Mouse (Mus musculus): ENCODE results near the gene Hunk. TPM values are rescaled to one million over a fixed set of nuclear protein-coding genes. Genes with fewer than 3 reads are reported as not detected.

The Hunk gene
- polyA plus RNA-seq, 1 experiment, result 12.1 TPM

- H3K4me3 ChIP-seq (ENCODE audit: insufficient read depth, low read length), result no peak overlapping the region
- no peak for TF ChIP-seq CTCF (IDR thresholded peaks at IDR 0.05; ENCODE audit: extremely low read depth, insufficient read depth, low read length)
- no peak for TF ChIP-seq POLR2A (IDR thresholded peaks at IDR 0.05; ENCODE audit: extremely low read depth, insufficient read depth, low read length)
- H3K4me1 ChIP-seq (ENCODE audit: control insufficient read depth, insufficient read depth, low read length), result peaks cover 2% of the 10 kb centered on the region; the same call in 1 of the 2 replicates
- H3K27ac ChIP-seq (ENCODE audit: insufficient read depth, low read length), result no peak overlapping the region
Observed at GRCm38 (mm10) chr16:90456495-90457125, 70.8 kb downstream of the Hunk start.

- Histone ChIP-seq H3K4me3 (ENCODE audit: insufficient read depth, low read length) (no peak overlapping the region), H3K4me1 (ENCODE audit: control insufficient read depth, insufficient read depth, low read length) (peaks cover 2% of the 10 kb centered on the region; the same call in 1 of the 2 replicates), H3K27ac (ENCODE audit: insufficient read depth, low read length) (no peak overlapping the region)
- TF ChIP-seq POLR2A (IDR thresholded peaks at IDR 0.05; ENCODE audit: extremely low read depth, insufficient read depth, low read length), result no peak
- TF ChIP-seq CTCF (IDR thresholded peaks at IDR 0.05; ENCODE audit: extremely low read depth, insufficient read depth, low read length), result no peak
Observed at GRCm38 (mm10) chr16:90458899-90459610, 73.2 kb downstream of the Hunk start.

- no peak overlapping the region for H3K4me3 ChIP-seq (ENCODE audit: insufficient read depth, low read length)
- no peak overlapping the region for H3K27ac ChIP-seq (ENCODE audit: insufficient read depth, low read length)
- TF ChIP-seq POLR2A (IDR thresholded peaks at IDR 0.05; ENCODE audit: extremely low read depth, insufficient read depth, low read length) (no peak), CTCF (IDR thresholded peaks at IDR 0.05; ENCODE audit: extremely low read depth, insufficient read depth, low read length) (no peak)
- H3K4me1 ChIP-seq (ENCODE audit: control insufficient read depth, insufficient read depth, low read length), result peaks cover 2% of the 10 kb centered on the region; the same call in 1 of the 2 replicates
Observed at GRCm38 (mm10) chr16:90461304-90461905, 75.6 kb downstream of the Hunk start.

- peaks cover 2% of the 10 kb centered on the region; the same call in 1 of the 2 replicates for H3K4me1 ChIP-seq (ENCODE audit: control insufficient read depth, insufficient read depth, low read length)
- no peak overlapping the region for H3K4me3 ChIP-seq (ENCODE audit: insufficient read depth, low read length)
- TF ChIP-seq CTCF (IDR thresholded peaks at IDR 0.05; ENCODE audit: extremely low read depth, insufficient read depth, low read length) (no peak), POLR2A (IDR thresholded peaks at IDR 0.05; ENCODE audit: extremely low read depth, insufficient read depth, low read length) (no peak)
- no peak overlapping the region for H3K27ac ChIP-seq (ENCODE audit: insufficient read depth, low read length)
Observed at GRCm38 (mm10) chr16:90462728-90463275, 77.0 kb downstream of the Hunk start.

GRCm38 (mm10) chr16:90465154-90465553 lies 79.3 kb downstream of the Hunk start:
- Histone ChIP-seq H3K27ac (ENCODE audit: insufficient read depth, low read length) (no peak overlapping the region), H3K4me1 (ENCODE audit: control insufficient read depth, insufficient read depth, low read length) (peaks cover 2% of the 10 kb centered on the region; the same call in 1 of the 2 replicates), H3K4me3 (ENCODE audit: insufficient read depth, low read length) (no peak overlapping the region)
- TF ChIP-seq CTCF (IDR thresholded peaks at IDR 0.05; ENCODE audit: extremely low read depth, insufficient read depth, low read length) (no peak), POLR2A (IDR thresholded peaks at IDR 0.05; ENCODE audit: extremely low read depth, insufficient read depth, low read length) (no peak)

GRCm38 (mm10) chr16:90468286-90468685 lies 82.5 kb downstream of the Hunk start:
- Histone ChIP-seq H3K4me1 (ENCODE audit: control insufficient read depth, insufficient read depth, low read length) (no peaks in the 10 kb centered on the region), H3K27ac (ENCODE audit: insufficient read depth, low read length) (no peak overlapping the region), H3K4me3 (ENCODE audit: insufficient read depth, low read length) (no peak overlapping the region)
- TF ChIP-seq POLR2A (IDR thresholded peaks at IDR 0.05; ENCODE audit: extremely low read depth, insufficient read depth, low read length) (no peak), CTCF (IDR thresholded peaks at IDR 0.05; ENCODE audit: extremely low read depth, insufficient read depth, low read length) (no peak)

- Histone ChIP-seq H3K4me1 (ENCODE audit: control insufficient read depth, insufficient read depth, low read length) (no peaks in the 10 kb centered on the region), H3K27ac (ENCODE audit: insufficient read depth, low read length) (no peak overlapping the region)
- TF ChIP-seq CTCF (IDR thresholded peaks at IDR 0.05; ENCODE audit: extremely low read depth, insufficient read depth, low read length) (no peak), POLR2A (IDR thresholded peaks at IDR 0.05; ENCODE audit: extremely low read depth, insufficient read depth, low read length) (no peak)
Observed at GRCm38 (mm10) chr16:90475701-90476229, 90.0 kb downstream of the Hunk start.

GRCm38 (mm10) chr16:90481612-90482011 lies 95.8 kb downstream of the Hunk start:
- TF ChIP-seq CTCF (IDR thresholded peaks at IDR 0.05; ENCODE audit: extremely low read depth, insufficient read depth, low read length), result no peak
- TF ChIP-seq POLR2A (IDR thresholded peaks at IDR 0.05; ENCODE audit: extremely low read depth, insufficient read depth, low read length), result no peak
- Histone ChIP-seq H3K4me3 (ENCODE audit: insufficient read depth, low read length) (no peak overlapping the region), H3K4me1 (ENCODE audit: control insufficient read depth, insufficient read depth, low read length) (no peaks in the 10 kb centered on the region), H3K27ac (ENCODE audit: insufficient read depth, low read length) (no peak overlapping the region)

More at GRCm38 (mm10) chr16:90475701-90476229, 90.0 kb downstream of the Hunk start:
- H3K4me3 ChIP-seq (ENCODE audit: insufficient read depth, low read length), result no peak overlapping the region

GRCm38 (mm10) chr16:90483341-90483740 lies 97.5 kb downstream of the Hunk start:
- Histone ChIP-seq H3K4me1 (ENCODE audit: control insufficient read depth, insufficient read depth, low read length) (no peaks in the 10 kb centered on the region), H3K4me3 (ENCODE audit: insufficient read depth, low read length) (no peak overlapping the region), H3K27ac (ENCODE audit: insufficient read depth, low read length) (no peak overlapping the region)
- no peak for TF ChIP-seq CTCF (IDR thresholded peaks at IDR 0.05; ENCODE audit: extremely low read depth, insufficient read depth, low read length)
- no peak for TF ChIP-seq POLR2A (IDR thresholded peaks at IDR 0.05; ENCODE audit: extremely low read depth, insufficient read depth, low read length)

Data from cortical plate, adult 2 months (tissue).